Mouse (Mus musculus) spleen, embryonic (tissue): Measurements from ENCODE around the gene Nrd1.

Source experiments
- CTCF ChIA-PET: fragments of 350-600 bp; sonication (Branson Sonifier 250); formaldehyde crosslinking; loops from one replicate; lab custom pipeline; 2022; lab: Charles Lee

Gene Nrd1

GRCm38 (mm10) chr4:109092344-109092743, 91.9 kb downstream of the Nrd1 start:
- CTCF ChIA-PET: no interaction called here

GRCm38 (mm10) chr4:109094269-109094668, 93.8 kb downstream of the Nrd1 start:
- CTCF ChIA-PET: interaction anchor here (0.6 kb wide), 1 partner anchor 170 kb away, joined by 8 read pairs; no protein-coding TSS in a partner anchor

GRCm38 (mm10) chr4:109098861-109099260, 98.4 kb downstream of the Nrd1 start:
- CTCF ChIA-PET: no interaction called here

GRCm38 (mm10) chr4:109102574-109102973, 102.1 kb downstream of the Nrd1 start:
- CTCF ChIA-PET: no interaction called here

- CTCF ChIA-PET: interaction anchor here (0.6 kb wide), 1 partner anchor 13 kb away, joined by 3 read pairs; no protein-coding TSS in a partner anchor
These were observed 102.9 kb downstream of the Nrd1 start for GRCm38 (mm10) chr4:109103145-109103883.

GRCm38 (mm10) chr4:109105254-109105653, 104.8 kb downstream of the Nrd1 start:
- CTCF ChIA-PET: no interaction called here

GRCm38 (mm10) chr4:109106034-109106433, 105.6 kb downstream of the Nrd1 start:
- CTCF ChIA-PET: no interaction called here

- CTCF ChIA-PET: no interaction called here
These were observed 106.1 kb downstream of the Nrd1 start for GRCm38 (mm10) chr4:109106594-109106993.

- CTCF ChIA-PET: no interaction called here
These were observed 108.6 kb downstream of the Nrd1 start for GRCm38 (mm10) chr4:109109012-109109411.

- CTCF ChIA-PET: no interaction called here
These were observed 109.2 kb downstream of the Nrd1 start for GRCm38 (mm10) chr4:109109686-109110085.

GRCm38 (mm10) chr4:109110978-109111377, 110.5 kb downstream of the Nrd1 start:
- CTCF ChIA-PET: interaction anchor here (0.6 kb wide), 1 partner anchor 11 kb away, joined by 6 read pairs; no protein-coding TSS in a partner anchor
